ENCODE assay signal across 24 mouse cellular contexts in the genomic region with DNA sequence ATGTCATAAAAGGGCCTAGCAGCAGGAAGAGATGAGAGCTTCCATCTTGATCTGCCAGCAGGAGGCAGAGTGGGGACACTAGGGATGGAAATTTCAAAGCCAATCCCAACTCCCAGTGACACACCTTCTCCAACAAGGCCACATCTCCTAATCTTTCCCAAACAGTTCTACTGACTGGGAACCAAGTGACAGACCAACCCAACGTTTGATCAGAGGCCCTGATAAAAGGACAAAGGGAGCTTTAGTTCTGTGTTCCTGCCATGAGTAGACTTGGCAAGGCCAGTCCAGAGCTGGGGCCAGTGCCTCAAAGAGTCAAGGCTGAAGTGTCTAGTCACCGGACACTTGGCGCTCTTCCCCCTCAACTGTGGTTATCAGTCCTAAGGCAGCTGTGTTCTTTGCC. TPM values are rescaled to one million over a fixed set of nuclear protein-coding genes. Genes with fewer than 3 reads are reported as not detected.
DNase-seq lines count a peak whose midpoint lies in the region; ATAC-seq and TF ChIP-seq lines count a peak whose summit lies in the region.
"Had no signal": no experiment of that assay in that cellular context is flagged by ENCODE, and none has a peak within 500 bp of the region (broad histone marks: within the 10 kb centered on the region; RNA-seq: fewer than 3 reads in every experiment).

No protein-coding gene starts in this region.

- H3K4me3 ChIP-seq in midbrain, postnatal 0 days (ENCODE audit: low read depth, low read length), result no peak overlapping the region
- H3K4me3 ChIP-seq in midbrain, embryonic 15.5 days, result no peak overlapping the region
- H3K4me3 ChIP-seq: embryonic facial prominence, embryonic 12.5 days; limb, embryonic 15.5 days; midbrain, embryonic 12.5 days; myocyte; neural tube, embryonic 15.5 days had no signal

- no peaks in the 10 kb centered on the region for H3K36me3 ChIP-seq in midbrain, postnatal 0 days (ENCODE audit: insufficient read depth, low read length)
- no peaks in the 10 kb centered on the region for H3K36me3 ChIP-seq in midbrain, embryonic 15.5 days (replicated peaks)
- H3K36me3 ChIP-seq: embryonic facial prominence, embryonic 12.5 days; G1E; limb, embryonic 15.5 days; midbrain, embryonic 12.5 days; neural tube, embryonic 15.5 days had no signal

- ATAC-seq in midbrain, postnatal 0 days (ENCODE audit: low FRiP score), result no peak
- ATAC-seq in midbrain, embryonic 15.5 days (replicated peaks), result no peak
- 0 out of 2 replicates have a peak, but pooled peaks have one; percentile 49 for ATAC-seq in erythroid progenitor cell, adult 5-6 weeks (replicated peaks; ENCODE audit: low FRiP score, poor library complexity, severe bottlenecking)
- ATAC-seq: activated CD4-positive, CD25-positive, alpha-beta regulatory T cell, adult 4 months; forebrain, embryonic 16.5 days; hindbrain, embryonic 16.5 days had no signal

- H3K4me2 ChIP-seq in midbrain, postnatal 0 days (ENCODE audit: low read depth, low read length, poor library complexity, severe bottlenecking), result no peak overlapping the region
- H3K4me2 ChIP-seq in midbrain, embryonic 15.5 days, result no peak overlapping the region
- H3K4me2 ChIP-seq: embryonic facial prominence, embryonic 12.5 days; heart, embryonic 11.5 days; limb, embryonic 15.5 days; midbrain, embryonic 12.5 days; neural tube, embryonic 15.5 days had no signal

- peak; percentile 5; the same call in 1 of the 2 replicates for TF ChIP-seq CTCF in midbrain, postnatal 0 days (IDR thresholded peaks at IDR 0.05)

- 75% methylated on average over 3 of the region's 3 CpGs for WGBS in midbrain, postnatal 0 days
- WGBS in midbrain, embryonic 15.5 days, result 85% methylated on average over 3 of the region's 3 CpGs

- no peaks in the 10 kb centered on the region for H3K4me1 ChIP-seq in midbrain, postnatal 0 days (ENCODE audit: insufficient read depth, low read length)
- no peaks in the 10 kb centered on the region for H3K4me1 ChIP-seq in midbrain, embryonic 15.5 days
- H3K4me1 ChIP-seq: embryonic facial prominence, embryonic 12.5 days; limb, embryonic 15.5 days; midbrain, embryonic 12.5 days; neural tube, embryonic 15.5 days had no signal

- intact Hi-C loops in heart, postnatal 10 days (cut with DNase I), result no loop called here

- no peak overlapping the region for H3K9ac ChIP-seq in midbrain, postnatal 0 days (replicated peaks; ENCODE audit: low read length, poor library complexity, severe bottlenecking)
- H3K9ac ChIP-seq in midbrain, embryonic 15.5 days, result no peak overlapping the region
- H3K9ac ChIP-seq: embryonic facial prominence, embryonic 12.5 days; limb, embryonic 15.5 days; midbrain, embryonic 12.5 days; neural tube, embryonic 15.5 days had no signal

- no peaks in the 10 kb centered on the region for H3K9me3 ChIP-seq in midbrain, postnatal 0 days (ENCODE audit: low read length)
- H3K9me3 ChIP-seq in midbrain, embryonic 15.5 days, result no peaks in the 10 kb centered on the region
- H3K9me3 ChIP-seq: embryonic facial prominence, embryonic 12.5 days; G1E; limb, embryonic 15.5 days; midbrain, embryonic 12.5 days; neural tube, embryonic 15.5 days had no signal

- H3K27me3 ChIP-seq in midbrain, postnatal 0 days (ENCODE audit: insufficient read depth, low read length), result no peaks in the 10 kb centered on the region
- H3K27me3 ChIP-seq in midbrain, embryonic 15.5 days (replicated peaks), result no peaks in the 10 kb centered on the region
- H3K27me3 ChIP-seq: embryonic facial prominence, embryonic 12.5 days; limb, embryonic 15.5 days; midbrain, embryonic 12.5 days; neural tube, embryonic 15.5 days had no signal

- DNase-seq in midbrain, postnatal 0 days (ENCODE audit: low spot score), result no peak
- DNase-seq in ZHBTc4 (ENCODE audit: low read depth, low spot score), result peak; percentile 59
- no peak for DNase-seq in B cell, adult 2 months
- DNase-seq in embryo, embryonic 9.5 days (ENCODE audit: extremely low spot score), result no peak
- no peak for DNase-seq in heart, postnatal 10 days
- DNase-seq: cerebellum, adult 18-20 months; kidney, adult 18-20 months; kidney, postnatal 25 days; lung, adult 18-20 months; lung, postnatal 36 days; spleen, adult 18-20 months; thymus, postnatal 14 days had no signal

- H3K27ac ChIP-seq in midbrain, postnatal 0 days (ENCODE audit: low read depth, low read length), result no peak overlapping the region
- no peak overlapping the region for H3K27ac ChIP-seq in midbrain, embryonic 15.5 days
- H3K27ac ChIP-seq: embryonic facial prominence, embryonic 12.5 days; limb, embryonic 15.5 days; midbrain, embryonic 12.5 days; neural tube, embryonic 15.5 days had no signal

RNA-seq across cellular contexts. Expression of gene Rps27, which starts 51.9 kb away (rescaled TPM):
- 2,807 and 2,947 TPM in 2 replicates for total RNA-seq in midbrain, postnatal 0 days (2014; rRNA removed)
- polyA plus RNA-seq in midbrain, postnatal 0 days (2015; fragmentation: Nextera tagmentation; extraction: Ambion mirVana), result 773 and 821 TPM in 2 replicates
- polyA plus RNA-seq in midbrain, embryonic 15.5 days (2015; fragmentation: Nextera tagmentation; extraction: Ambion mirVana), result 731 and 753 TPM in 2 replicates
- total RNA-seq in erythroid progenitor cell, adult 5-6 weeks (2015; ENCODE audit: low replicate concordance), result 1,008 and 1,082 TPM in 2 replicates
- 1,107 and 1,635 TPM in 2 replicates for total RNA-seq in erythroid progenitor cell, adult 5-6 weeks (2017; ENCODE audit: low replicate concordance)
- 1,000 to 10,000 TPM; 1,084 to 1,156 TPM for total RNA-seq in heart, postnatal 10 days (2021)

RNA-seq across cellular contexts. Expression of gene Rab13, which starts 52.0 kb away (rescaled TPM):
- 3.9 and 5.9 TPM in 2 replicates for total RNA-seq in midbrain, postnatal 0 days (2014; rRNA removed)
- 17.4 and 18.5 TPM in 2 replicates for polyA plus RNA-seq in midbrain, postnatal 0 days (2015; fragmentation: Nextera tagmentation; extraction: Ambion mirVana)
- 23.8 and 26.0 TPM in 2 replicates for polyA plus RNA-seq in midbrain, embryonic 15.5 days (2015; fragmentation: Nextera tagmentation; extraction: Ambion mirVana)
- not detected in 2 replicates for total RNA-seq in erythroid progenitor cell, adult 5-6 weeks (2015; ENCODE audit: low replicate concordance)
- 0.39 and 0.53 TPM in 2 replicates for total RNA-seq in erythroid progenitor cell, adult 5-6 weeks (2017; ENCODE audit: low replicate concordance)
- total RNA-seq in heart, postnatal 10 days (2021), result 10 to 100 TPM; 12.3 to 14.4 TPM

RNA-seq across cellular contexts. Expression of gene Nup210l, which starts 57.6 kb away (rescaled TPM):
- 0.24 and 0.55 TPM in 2 replicates for total RNA-seq in midbrain, postnatal 0 days (2014; rRNA removed)
- 0.17 and 0.22 TPM in 2 replicates for polyA plus RNA-seq in midbrain, postnatal 0 days (2015; fragmentation: Nextera tagmentation; extraction: Ambion mirVana)
- polyA plus RNA-seq in midbrain, embryonic 15.5 days (2015; fragmentation: Nextera tagmentation; extraction: Ambion mirVana), result 0.26 and 0.43 TPM in 2 replicates
- total RNA-seq in erythroid progenitor cell, adult 5-6 weeks (2015; ENCODE audit: low replicate concordance), result not detected in 2 replicates
- total RNA-seq in erythroid progenitor cell, adult 5-6 weeks (2017; ENCODE audit: low replicate concordance), result not detected in 2 replicates
- under 1 TPM; 0.10 to 0.12 TPM for total RNA-seq in heart, postnatal 10 days (2021)
- polyA plus RNA-seq: G1E had no signal
